Mouse (Mus musculus) liver, postnatal 0 days (tissue): ENCODE measurements around the gene Vti1a. TPM values are rescaled to one million over a fixed set of nuclear protein-coding genes. Genes with fewer than 3 reads are reported as not detected.

ENCODE experiments used
- ATAC-seq: fragments of 200-750 bp; cut with Nextera tagmentation; 2 replicates; pipeline ENCODE4 v1.8.0; 2017; ENCODE audit warnings: mild to moderate bottlenecking, moderate library complexity
- DNase-seq: peaks from one replicate; pipeline ENCODE4 v3.0.0-alpha.2; 2016
- H3K27ac ChIP-seq: fragments of 300-500 bp; sonication (generic); 2 replicates; pipeline ENCODE4 v1.5.1; 2014; ENCODE audit warnings: antibody characterized with exemption, moderate library complexity, mild to moderate bottlenecking, low read depth
- H3K27me3 ChIP-seq: fragments of 300-500 bp; sonication (generic); 2 replicates; pipeline ENCODE4 v1.6.1; 2014; ENCODE audit warnings: low read length, control low read depth, mixed read lengths; ENCODE audit not compliant: insufficient read depth
- H3K36me3 ChIP-seq: fragments of 300-500 bp; sonication (generic); replicated peaks from 2 replicates; pipeline ENCODE4 v1.6.1; 2014; ENCODE audit warnings: mild to moderate bottlenecking, control low read depth, low read length, moderate library complexity, mixed read lengths; ENCODE audit not compliant: insufficient read depth
- H3K4me1 ChIP-seq: fragments of 300-500 bp; sonication (generic); 2 replicates; pipeline ENCODE4 v1.6.1; 2014; ENCODE audit warnings: antibody characterized with exemption, mild to moderate bottlenecking, control low read depth; ENCODE audit not compliant: insufficient read depth
- H3K4me2 ChIP-seq: fragments of 300-500 bp; sonication (generic); 2 replicates; pipeline ENCODE4 v1.6.1; 2014; ENCODE audit warnings: low read depth, mild to moderate bottlenecking, low read length, moderate library complexity, mixed read lengths
- H3K4me3 ChIP-seq: fragments of 300-500 bp; sonication (generic); 2 replicates; pipeline ENCODE4 v1.5.1; 2014; ENCODE audit warnings: low read depth, low read length
- H3K9ac ChIP-seq: fragments of 300-500 bp; sonication (generic); replicated peaks from 2 replicates; pipeline ENCODE4 v1.6.1; 2014; ENCODE audit warnings: mild to moderate bottlenecking, moderate library complexity
- H3K9me3 ChIP-seq: fragments of 300-500 bp; sonication (generic); 2 replicates; pipeline ENCODE4 v1.6.1; 2016; ENCODE audit warnings: mild to moderate bottlenecking, control low read depth, low read length, mixed read lengths
- CTCF ChIP-seq: sonication (generic); IDR thresholded peaks from 2 replicates; pipeline ENCODE4 v1.5.1; 2016; ENCODE audit warnings: antibody characterized with exemption, low read depth
- EP300 ChIP-seq: IDR thresholded peaks from 2 replicates; pipeline ENCODE4 v1.6.1; 2016; ENCODE audit warnings: antibody characterized with exemption, low read depth, mild to moderate bottlenecking
- WGBS: fragments of 180-500 bp; shearing (Covaris S2); extraction: QIAGEN DNeasy Blood & Tissue Kit; methylation state at CpG from one replicate; pipeline ENCODE4 v1.1.7; 2014; ENCODE audit not compliant: insufficient replicate concordance; 5-methylcytosine and 5-hydroxymethylcytosine counted together
- polyA plus RNA-seq: library from polyadenylated mRNA; unstranded; fragments of >200 nt; fragmentation: Nextera tagmentation; extraction: Ambion mirVana; gene quantifications from 2 replicates; pipeline ENCODE4 v1.2.1, GENCODE M21; 2015

Gene Vti1a
- polyA plus RNA-seq, 1 experiment from 2014 or later = 10.5 TPM

GRCm38 (mm10) chr19:55480526-55480925 lies 164.4 kb downstream of the Vti1a start:
- no peak overlapping the region for H3K27ac ChIP-seq
- 64% methylated on average over 5 of the region's 5 CpGs for WGBS
- no peaks in the 10 kb centered on the region for H3K9me3 ChIP-seq
- H3K27me3 ChIP-seq = no peaks in the 10 kb centered on the region
- no peak for TF ChIP-seq CTCF
- TF ChIP-seq EP300 = no peak
- H3K36me3 ChIP-seq = no peaks in the 10 kb centered on the region
- no peak for ATAC-seq
- H3K4me1 ChIP-seq = peaks cover 16% of the 10 kb centered on the region; the same call in 1 of the 2 replicates
- H3K4me3 ChIP-seq = no peak overlapping the region
- no peak overlapping the region for H3K4me2 ChIP-seq
- no peak for DNase-seq
- no peak overlapping the region for H3K9ac ChIP-seq

GRCm38 (mm10) chr19:55481308-55481707 lies 165.2 kb downstream of the Vti1a start:
- H3K9me3 ChIP-seq = no peaks in the 10 kb centered on the region
- no peak overlapping the region for H3K4me2 ChIP-seq
- peaks cover 16% of the 10 kb centered on the region; the same call in 1 of the 2 replicates for H3K4me1 ChIP-seq
- no peaks in the 10 kb centered on the region for H3K36me3 ChIP-seq
- WGBS = 50% methylated on average over 5 of the region's 5 CpGs
- H3K9ac ChIP-seq = no peak overlapping the region
- TF ChIP-seq CTCF (no peak), EP300 (no peak)
- no peak for DNase-seq
- H3K27me3 ChIP-seq = no peaks in the 10 kb centered on the region
- H3K27ac ChIP-seq = peak overlapping the region; percentile 34; the same call in 1 of the 2 replicates
- ATAC-seq = no peak
- no peak overlapping the region for H3K4me3 ChIP-seq

- no peak for ATAC-seq
- H3K4me3 ChIP-seq = no peak overlapping the region
- H3K36me3 ChIP-seq = no peaks in the 10 kb centered on the region
- H3K27ac ChIP-seq = 0 out of 2 replicates have a peak overlapping the region, but pooled peaks have one; percentile 29
- TF ChIP-seq CTCF (no peak), EP300 (no peak)
- H3K9me3 ChIP-seq = no peaks in the 10 kb centered on the region
- 0 out of 2 replicates have a peak overlapping the region, but pooled peaks have one; percentile 19 for H3K4me2 ChIP-seq
- WGBS = 40% methylated on average over 5 of the region's 5 CpGs
- H3K4me1 ChIP-seq = peaks cover 16% of the 10 kb centered on the region; the same call in 1 of the 2 replicates
- H3K9ac ChIP-seq = no peak overlapping the region
- no peak for DNase-seq
- no peaks in the 10 kb centered on the region for H3K27me3 ChIP-seq
These were observed 167.4 kb downstream of the Vti1a start for GRCm38 (mm10) chr19:55483526-55483925.

GRCm38 (mm10) chr19:55484559-55484958 lies 168.5 kb downstream of the Vti1a start:
- Histone ChIP-seq H3K27me3 (no peaks in the 10 kb centered on the region), H3K9me3 (no peaks in the 10 kb centered on the region), H3K36me3 (no peaks in the 10 kb centered on the region), H3K9ac (no peak overlapping the region), H3K27ac (no peak overlapping the region), H3K4me1 (peaks cover 16% of the 10 kb centered on the region; the same call in 1 of the 2 replicates), H3K4me3 (no peak overlapping the region), H3K4me2 (peak overlapping the region; percentile 19; the same call in 1 of the 2 replicates)
- ATAC-seq (peak; percentile 60; the same call in 1 of the 2 replicates), DNase-seq (no peak)
- 60% methylated on average over 6 of the region's 6 CpGs for whole genome bisulfite sequencing
- TF ChIP-seq EP300 = no peak
- no peak for TF ChIP-seq CTCF

GRCm38 (mm10) chr19:55486473-55486872 lies 170.4 kb downstream of the Vti1a start:
- ATAC-seq (no peak), DNase-seq (no peak)
- no peaks in the 10 kb centered on the region for H3K27me3 ChIP-seq
- TF ChIP-seq CTCF (no peak), EP300 (no peak)
- 51% methylated on average over 4 of the region's 4 CpGs for WGBS
- H3K4me2 ChIP-seq = no peak overlapping the region
- no peaks in the 10 kb centered on the region for H3K9me3 ChIP-seq
- no peaks in the 10 kb centered on the region for H3K36me3 ChIP-seq
- no peak overlapping the region for H3K27ac ChIP-seq
- peaks cover 12% of the 10 kb centered on the region; the same call in 1 of the 2 replicates for H3K4me1 ChIP-seq
- H3K9ac ChIP-seq = no peak overlapping the region
- H3K4me3 ChIP-seq = no peak overlapping the region

GRCm38 (mm10) chr19:55491126-55492076 lies 175.3 kb downstream of the Vti1a start:
- H3K27ac ChIP-seq = peak overlapping the region; percentile 32; the same call in 1 of the 2 replicates
- ATAC-seq = peak; percentile 75
- no peaks in the 10 kb centered on the region for H3K27me3 ChIP-seq
- WGBS = 53% methylated on average over 15 of the region's 15 CpGs
- no peak overlapping the region for H3K9ac ChIP-seq
- 0 out of 2 replicates have a peak overlapping the region, but pooled peaks have one; percentile 16 for H3K4me2 ChIP-seq
- peaks cover 11% of the 10 kb centered on the region for H3K4me1 ChIP-seq
- H3K9me3 ChIP-seq = no peaks in the 10 kb centered on the region
- no peak overlapping the region for H3K4me3 ChIP-seq
- no peaks in the 10 kb centered on the region for H3K36me3 ChIP-seq
- TF ChIP-seq EP300 (no peak), CTCF (no peak)
- no peak for DNase-seq
